21 mouse cellular contexts compared by ENCODE assay signal in genomic region chr16:95496582-95497300, GRCm38 (mm10).
DNase-seq lines count a peak whose midpoint lies in the region; ATAC-seq and TF ChIP-seq lines count a peak whose summit lies in the region.
"Had no signal": no experiment of that assay in that cellular context is flagged by ENCODE, and none has a peak within 500 bp of the region (broad histone marks: within the 10 kb centered on the region; RNA-seq: fewer than 3 reads in every experiment).

No protein-coding gene starts in this region.

- no peak overlapping the region for H3K4me3 ChIP-seq in liver, adult 2 months (ENCODE audit: insufficient read depth, low read depth, low read length)
- H3K4me3 ChIP-seq in midbrain, embryonic 11.5 days (ENCODE audit: low read depth, low read length) = no peak overlapping the region
- H3K4me3 ChIP-seq in midbrain, postnatal 0 days (ENCODE audit: low read depth, low read length) = no peak overlapping the region
- H3K4me3 ChIP-seq: embryonic facial prominence, embryonic 10.5 days; embryonic facial prominence, embryonic 12.5 days; forebrain, embryonic 13.5 days; forebrain, embryonic 15.5 days had no signal

- H3K79me2 ChIP-seq in liver, adult 2 months (ENCODE audit: control insufficient read depth, insufficient read depth, low read length) = no peaks in the 10 kb centered on the region

- no peak overlapping the region for H3K9ac ChIP-seq in liver, adult 2 months (ENCODE audit: low read depth, low read length)
- no peak overlapping the region for H3K9ac ChIP-seq in midbrain, embryonic 11.5 days (ENCODE audit: low read length)
- no peak overlapping the region for H3K9ac ChIP-seq in midbrain, postnatal 0 days (replicated peaks; ENCODE audit: low read length, poor library complexity, severe bottlenecking)
- H3K9ac ChIP-seq: embryonic facial prominence, embryonic 12.5 days; forebrain, embryonic 13.5 days; forebrain, embryonic 15.5 days; forebrain, postnatal 0 days had no signal

- 61% methylated on average over 10 of the region's 10 CpGs for WGBS in liver, adult 2 months
- 87% methylated on average over 10 of the region's 10 CpGs for WGBS in midbrain, embryonic 11.5 days
- 89% methylated on average over 10 of the region's 10 CpGs for WGBS in midbrain, postnatal 0 days

- H3K36me3 ChIP-seq in liver, adult 2 months (ENCODE audit: control insufficient read depth, insufficient read depth, low read length) = no peaks in the 10 kb centered on the region
- no peaks in the 10 kb centered on the region for H3K36me3 ChIP-seq in midbrain, embryonic 11.5 days (ENCODE audit: control insufficient read depth, insufficient read depth, low read length)
- no peaks in the 10 kb centered on the region for H3K36me3 ChIP-seq in midbrain, postnatal 0 days (ENCODE audit: insufficient read depth, low read length)
- H3K36me3 ChIP-seq: embryonic facial prominence, embryonic 10.5 days; embryonic facial prominence, embryonic 12.5 days; forebrain, embryonic 15.5 days; G1E had no signal

- no peaks in the 10 kb centered on the region for H3K27me3 ChIP-seq in liver, adult 2 months (ENCODE audit: control insufficient read depth, insufficient read depth, low read length)
- no peaks in the 10 kb centered on the region for H3K27me3 ChIP-seq in midbrain, embryonic 11.5 days (ENCODE audit: control insufficient read depth, insufficient read depth, low read length)
- H3K27me3 ChIP-seq in midbrain, postnatal 0 days (ENCODE audit: insufficient read depth, low read length) = no peaks in the 10 kb centered on the region
- H3K27me3 ChIP-seq: embryonic facial prominence, embryonic 12.5 days; forebrain, embryonic 13.5 days; forebrain, embryonic 15.5 days had no signal

- no peak for ATAC-seq in midbrain, embryonic 11.5 days (ENCODE audit: low FRiP score)
- no peak for ATAC-seq in midbrain, postnatal 0 days (ENCODE audit: low FRiP score)
- ATAC-seq: activated CD4-positive, CD25-positive, alpha-beta regulatory T cell, adult 4 months; forebrain, embryonic 13.5 days; forebrain, embryonic 15.5 days; forebrain, postnatal 0 days; Patski had no signal

- TF ChIP-seq CTCF in liver, adult 2 months (IDR thresholded peaks at IDR 0.05; ENCODE audit: low read depth, low read length) = no peak
- no peak for TF ChIP-seq CTCF in midbrain, postnatal 0 days (IDR thresholded peaks at IDR 0.05)

- H3K27ac ChIP-seq in liver, adult 2 months (replicated peaks; ENCODE audit: insufficient read depth, low read depth, low read length) = no peak overlapping the region
- no peak overlapping the region for H3K27ac ChIP-seq in midbrain, embryonic 11.5 days (ENCODE audit: low read depth, low read length)
- no peak overlapping the region for H3K27ac ChIP-seq in midbrain, postnatal 0 days (ENCODE audit: low read depth, low read length)
- H3K27ac ChIP-seq: embryonic facial prominence, embryonic 10.5 days; embryonic facial prominence, embryonic 12.5 days; forebrain, embryonic 13.5 days; forebrain, embryonic 15.5 days had no signal

- TF ChIP-seq POLR2A in liver, adult 2 months (IDR thresholded peaks at IDR 0.05; ENCODE audit: extremely low read depth, insufficient read depth, low read length) = no peak

- H3K4me2 ChIP-seq in midbrain, embryonic 11.5 days = no peak overlapping the region
- H3K4me2 ChIP-seq in midbrain, postnatal 0 days (ENCODE audit: low read depth, low read length, poor library complexity, severe bottlenecking) = no peak overlapping the region
- H3K4me2 ChIP-seq: embryonic facial prominence, embryonic 12.5 days; forebrain, embryonic 13.5 days; forebrain, embryonic 15.5 days had no signal

- DNase-seq in liver, adult 2 months (ENCODE audit: extremely low read depth, low read depth, low spot score) = peak; percentile 65
- no peak for DNase-seq in liver
- DNase-seq in midbrain, embryonic 11.5 days (ENCODE audit: low spot score, missing footprints) = peak; percentile 23
- DNase-seq in midbrain, postnatal 0 days (ENCODE audit: low spot score) = no peak
- no peak for DNase-seq in right cerebral cortex, adult 2 months (ENCODE audit: low spot score in 2 of 2)
- DNase-seq: adrenal gland, adult 8-10 months; adrenal gland, postnatal 14 days; adrenal gland, postnatal 36 days; cerebellum, adult 11-12 months; cerebellum, adult 2 months; cerebellum, adult 9-10 months; cerebellum, postnatal 10 days; cerebellum, postnatal 25 days; forebrain, postnatal 0 days had no signal

- H3K4me1 ChIP-seq in liver, adult 2 months (ENCODE audit: control insufficient read depth, insufficient read depth, low read length) = no peaks in the 10 kb centered on the region
- no peaks in the 10 kb centered on the region for H3K4me1 ChIP-seq in midbrain, embryonic 11.5 days (ENCODE audit: control insufficient read depth, insufficient read depth, low read length)
- no peaks in the 10 kb centered on the region for H3K4me1 ChIP-seq in midbrain, postnatal 0 days (ENCODE audit: insufficient read depth, low read length)
- H3K4me1 ChIP-seq: embryonic facial prominence, embryonic 10.5 days; forebrain, embryonic 13.5 days; forebrain, embryonic 15.5 days had no signal

- no peaks in the 10 kb centered on the region for H3K9me3 ChIP-seq in midbrain, embryonic 11.5 days (ENCODE audit: control insufficient read depth, low read length)
- no peaks in the 10 kb centered on the region for H3K9me3 ChIP-seq in midbrain, postnatal 0 days (ENCODE audit: low read length)
- H3K9me3 ChIP-seq: embryonic facial prominence, embryonic 10.5 days; embryonic facial prominence, embryonic 12.5 days; forebrain, embryonic 13.5 days; forebrain, embryonic 15.5 days; G1E had no signal

Comparison
In these comparisons a context has a peak if more than half of its experiments do, and no peak if none do; other contexts are left out.
1. DNase-seq: peak in liver, adult 2 months (single experiment) and midbrain, embryonic 11.5 days (single experiment); none in liver (single experiment), midbrain, postnatal 0 days (single experiment) and right cerebral cortex, adult 2 months (0 of 2).